Mouse (Mus musculus) c-Kit-positive CD71-positive TER-119-negative erythroid progenitor cells, embryonic 14.5 days (primary cell): ENCODE measurements at regions not wholly inside any gene's neighbourhood (a gene's known extent, or its start where the extent isn't known, plus 50 kb on each side); places are given as distances from the start of the nearest gene placed in this dataset.
"Not testable (repeated sequence)": the region's sequence is repeated elsewhere in the genome, so short reads cannot be mapped to it uniquely, and the experiment has no call there.

Experiments used
- DNase-seq: peaks from one replicate; pipeline ENCODE4 v3.0.0-alpha.2; 2013; ENCODE audit warnings: low read depth

DNA sequence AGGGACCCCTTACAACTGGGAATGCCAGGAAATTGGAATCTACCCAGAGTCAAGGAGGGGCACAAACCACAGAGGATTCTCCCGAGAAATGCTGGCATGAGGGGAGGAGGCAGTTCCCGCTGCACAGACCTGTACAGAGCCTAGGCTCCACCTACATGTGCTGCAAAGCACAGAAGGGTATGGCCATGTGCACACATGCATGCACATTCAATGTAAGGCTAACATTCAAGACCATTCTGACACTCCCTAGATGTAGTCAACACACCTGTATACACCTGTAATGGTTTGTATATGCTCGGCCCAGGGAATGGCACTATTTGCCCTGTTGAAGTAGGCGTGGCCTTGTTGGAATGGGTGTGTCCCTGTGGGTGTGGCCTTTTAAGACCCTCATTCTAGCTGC, 238.0 kb downstream of the Prex1 start:
- DNase-seq = no peak

- DNase-seq = no peak
Observed at GRCm38 (mm10) chr2:166474601-166475000, 239.0 kb downstream of the Prex1 start.

DNA sequence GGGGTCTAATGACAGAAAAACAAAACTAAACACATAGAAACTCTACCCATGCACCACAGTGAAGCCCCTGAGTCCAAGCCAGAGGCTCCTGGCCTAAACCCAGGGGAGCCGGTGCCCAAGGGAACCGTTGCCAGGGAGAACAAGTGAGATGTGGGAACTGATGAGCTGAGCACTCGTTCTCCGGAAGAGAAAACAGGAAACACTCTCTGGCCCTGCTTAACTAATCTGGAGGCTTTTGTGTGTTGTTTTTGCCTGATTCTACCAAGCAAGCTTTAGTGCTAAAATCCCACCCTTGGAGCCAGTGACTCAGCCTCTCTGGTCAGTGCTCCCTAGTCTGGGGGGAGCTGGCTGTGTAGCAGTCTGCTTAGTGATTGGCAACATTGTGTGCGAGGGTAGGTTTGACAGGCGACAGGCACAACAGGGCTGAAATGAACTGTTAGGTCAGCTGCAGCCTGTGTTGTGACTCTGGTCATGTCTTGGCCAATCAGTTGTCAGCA, 242.3 kb downstream of the Prex1 start:
- no peak for DNase-seq

DNA sequence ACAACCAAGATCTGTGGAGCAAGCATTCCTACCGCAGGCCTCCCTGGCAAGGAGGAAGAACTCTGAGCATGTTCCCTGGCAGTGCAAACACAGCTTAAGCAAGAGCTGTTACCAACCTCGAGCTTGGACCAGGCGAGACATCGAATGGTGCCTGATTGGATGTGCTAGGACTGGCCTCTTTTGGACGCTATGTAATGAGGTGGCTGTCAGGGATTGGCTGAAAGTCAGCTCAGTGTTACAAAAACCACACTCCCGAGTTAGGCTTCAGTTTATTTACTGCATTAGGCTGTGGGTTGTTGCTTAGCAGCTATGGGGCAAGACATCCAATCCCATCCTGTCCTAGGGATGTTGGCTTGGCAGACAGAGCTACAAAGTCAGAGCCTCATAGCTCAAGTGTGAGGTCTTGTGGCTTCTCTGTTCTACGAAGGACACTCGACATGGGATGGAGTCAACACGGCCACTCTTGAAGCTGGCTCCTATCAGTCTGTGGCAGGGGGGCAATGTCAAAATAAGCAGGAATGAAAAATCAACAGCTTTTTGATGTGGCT, 244.5 kb downstream of the Prex1 start:
- DNase-seq = no peak

DNA sequence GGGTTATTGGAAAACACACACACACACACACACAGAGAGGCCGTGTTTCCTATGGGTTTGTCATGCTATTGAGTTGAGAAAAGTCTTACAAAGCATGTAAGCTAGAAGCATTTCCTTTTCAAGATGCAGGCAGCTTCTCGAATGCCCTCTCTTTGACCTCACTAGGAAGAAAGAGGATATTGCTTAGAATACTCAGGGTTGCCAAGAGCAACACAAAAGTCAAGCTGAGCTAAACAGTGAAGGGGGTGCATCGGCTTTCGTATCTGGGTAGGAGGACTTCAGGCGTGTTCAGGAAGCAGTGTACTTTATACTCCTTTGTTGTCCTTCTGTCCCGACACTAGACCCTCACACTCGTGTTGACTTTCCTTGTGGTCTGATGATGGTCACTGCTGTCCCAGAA, 246.5 kb downstream of the Prex1 start:
- no peak for DNase-seq

DNA sequence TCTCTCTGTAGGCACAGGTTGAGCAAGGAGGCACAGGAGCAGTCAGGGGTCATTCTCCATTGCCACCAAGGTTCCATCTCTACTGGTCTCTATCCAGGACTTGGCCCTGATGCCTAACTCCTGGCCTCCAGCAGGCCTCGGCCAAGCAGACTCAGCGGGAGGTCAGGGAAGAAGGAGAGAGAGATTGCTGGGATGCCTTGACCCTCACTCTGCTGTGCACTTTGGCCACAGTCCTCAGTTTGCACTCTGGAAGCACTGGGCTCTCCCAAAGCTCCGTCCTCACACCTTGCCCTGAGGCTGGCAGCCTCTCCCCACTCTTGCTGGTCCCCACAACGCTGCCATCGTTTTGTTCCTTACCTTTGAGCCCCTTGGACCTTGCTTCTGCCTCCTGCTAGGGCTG, 248.1 kb downstream of the Prex1 start:
- no peak for DNase-seq

GRCm38 (mm10) chr2:166463539-166463938, 250.1 kb downstream of the Prex1 start:
- DNase-seq = no peak

DNA sequence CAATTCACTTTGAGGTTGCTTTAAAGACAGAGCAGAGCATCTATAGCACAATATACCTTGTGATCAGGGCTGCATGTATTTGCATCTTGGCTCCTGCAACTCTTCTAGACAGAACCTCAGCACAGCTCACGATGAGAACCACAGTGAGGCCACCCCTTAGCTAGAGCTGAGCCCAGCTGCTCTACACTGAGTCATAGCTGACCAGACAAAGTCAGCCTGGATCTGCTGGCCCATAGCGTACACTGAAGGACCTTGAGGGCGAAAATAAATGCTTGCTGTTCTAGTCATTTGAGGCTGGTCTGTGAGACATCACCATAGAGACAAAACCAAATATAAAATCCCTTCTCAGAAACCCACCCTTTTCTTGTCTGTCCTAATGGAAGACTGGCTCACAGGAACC, 251.7 kb downstream of the Prex1 start:
- DNase-seq = no peak

- DNase-seq = no peak
Observed at GRCm38 (mm10) chr2:166461103-166461502, 252.5 kb downstream of the Prex1 start.

DNA sequence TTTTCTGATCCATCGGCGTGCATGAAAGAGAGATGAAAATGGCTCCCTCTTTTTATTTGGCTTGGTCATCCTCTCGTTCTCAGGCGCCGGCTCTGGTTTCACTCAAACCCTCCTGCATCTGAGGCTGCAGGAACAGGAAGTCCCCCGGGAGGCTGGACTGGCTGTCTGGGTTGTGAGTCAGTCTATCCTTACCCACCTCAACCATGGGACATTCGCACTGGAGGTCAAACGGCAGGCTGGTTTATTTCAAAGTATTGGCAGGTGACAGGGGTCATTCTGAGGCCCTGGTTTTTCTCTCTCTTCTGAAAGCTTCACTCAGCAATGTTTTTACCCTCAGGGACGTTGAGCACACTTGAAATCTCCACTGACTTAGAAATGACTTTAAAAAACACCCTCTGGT, 253.7 kb downstream of the Prex1 start:
- DNase-seq = no peak

- no peak for DNase-seq
Observed at GRCm38 (mm10) chr2:166458953-166459352, 254.7 kb downstream of the Prex1 start.

DNA sequence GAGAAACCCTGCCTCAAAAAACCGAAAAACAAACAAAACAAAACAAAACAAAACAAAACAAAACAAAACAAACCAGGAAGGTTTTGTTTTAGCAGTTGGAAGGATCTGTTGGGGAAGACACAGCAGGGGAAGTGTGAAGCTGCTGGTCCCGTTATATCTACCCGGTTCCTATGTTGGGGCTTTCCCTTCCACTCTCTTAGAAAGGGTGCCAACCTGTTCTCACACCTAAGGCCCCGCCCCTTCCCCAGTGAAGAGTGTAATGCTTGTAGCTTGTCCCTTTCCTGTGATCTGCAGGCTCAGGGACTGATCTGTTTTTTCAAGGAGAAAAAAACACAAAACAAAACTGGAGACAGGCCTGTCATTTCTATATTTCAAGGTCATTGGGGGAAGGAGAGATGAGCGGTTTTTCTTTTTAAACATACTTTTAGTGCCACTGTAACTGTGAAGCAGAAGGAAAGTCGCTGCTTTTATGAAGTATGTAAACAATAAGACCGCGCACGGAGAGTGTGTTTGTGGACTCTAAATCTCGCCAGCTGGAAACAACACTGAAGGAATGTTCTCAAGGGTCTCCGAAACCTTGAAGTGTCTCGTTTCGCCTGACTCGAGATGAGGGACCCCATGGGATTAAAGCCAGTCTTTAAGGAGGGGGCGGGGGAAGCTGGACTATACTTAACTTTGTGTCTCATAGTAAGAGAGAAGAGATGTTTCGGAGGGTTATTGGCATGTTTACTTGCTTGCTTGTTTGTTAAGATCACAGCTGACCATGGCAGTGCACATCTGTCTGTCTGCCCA, 256.1 kb downstream of the Prex1 start:
- no peak for DNase-seq

DNA sequence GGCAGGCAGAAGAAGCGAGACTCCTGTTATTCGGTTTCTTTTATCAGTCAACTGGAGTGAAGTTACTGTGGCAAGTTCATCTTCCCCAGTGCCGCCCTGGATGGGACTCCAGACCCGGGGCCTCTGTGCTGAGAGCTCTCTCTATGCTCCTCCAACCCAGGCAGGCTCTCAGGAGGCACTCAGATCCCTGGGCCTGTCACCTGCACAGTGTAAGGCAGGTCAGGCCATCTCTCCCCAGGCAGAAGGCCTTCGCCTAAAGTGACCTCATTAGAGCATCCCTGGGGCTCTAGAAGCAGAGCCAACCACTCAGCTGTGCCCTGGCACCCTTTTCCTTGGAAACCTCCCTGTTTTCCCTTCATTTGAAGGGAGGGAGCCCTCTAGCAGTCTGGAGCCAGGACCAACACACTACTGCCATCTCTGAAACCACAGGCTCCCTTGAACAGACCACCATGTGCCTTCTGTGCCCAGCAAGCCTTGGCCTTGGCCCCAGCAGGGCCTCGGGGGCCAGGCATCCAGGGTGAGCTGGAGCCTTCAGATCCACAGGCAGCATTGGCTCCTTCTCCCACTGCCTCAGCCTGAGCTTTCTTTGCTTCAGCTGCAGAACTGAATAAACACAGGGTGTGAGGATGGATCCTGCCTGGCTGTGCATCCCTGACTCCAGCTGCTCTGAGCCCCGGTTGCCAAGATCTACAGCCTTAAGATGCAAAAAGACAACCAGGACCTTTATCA, 259.3 kb downstream of the Prex1 start:
- not testable (repeated sequence) for DNase-seq

- DNase-seq = no peak
Observed at GRCm38 (mm10) chr2:166450964-166451363, 262.7 kb downstream of the Prex1 start.

- no peak for DNase-seq
Observed at GRCm38 (mm10) chr2:166450380-166450779, 263.3 kb downstream of the Prex1 start.

DNA sequence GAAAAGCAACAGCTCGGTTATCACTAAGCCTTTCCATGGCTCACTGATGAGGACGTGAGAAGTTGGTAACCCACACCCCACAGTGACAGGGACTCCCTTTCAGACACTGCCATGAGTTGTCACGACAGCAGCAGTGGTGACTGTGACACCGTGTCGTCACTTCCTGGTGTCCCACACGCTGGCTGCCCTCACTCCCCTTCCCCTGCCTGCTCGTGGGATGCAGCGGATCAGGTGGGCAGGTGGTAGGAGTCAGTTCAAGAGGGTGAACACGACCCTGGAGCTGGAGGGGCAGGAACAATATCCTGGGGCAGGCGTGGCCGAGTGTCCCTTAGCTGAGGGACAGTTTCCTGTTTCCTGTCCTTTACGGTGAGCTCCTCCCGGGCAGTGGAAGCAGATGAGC, 264.9 kb downstream of the Prex1 start:
- DNase-seq = no peak

- no peak for DNase-seq
Observed at GRCm38 (mm10) chr2:166448161-166448560, 265.5 kb downstream of the Prex1 start.

DNA sequence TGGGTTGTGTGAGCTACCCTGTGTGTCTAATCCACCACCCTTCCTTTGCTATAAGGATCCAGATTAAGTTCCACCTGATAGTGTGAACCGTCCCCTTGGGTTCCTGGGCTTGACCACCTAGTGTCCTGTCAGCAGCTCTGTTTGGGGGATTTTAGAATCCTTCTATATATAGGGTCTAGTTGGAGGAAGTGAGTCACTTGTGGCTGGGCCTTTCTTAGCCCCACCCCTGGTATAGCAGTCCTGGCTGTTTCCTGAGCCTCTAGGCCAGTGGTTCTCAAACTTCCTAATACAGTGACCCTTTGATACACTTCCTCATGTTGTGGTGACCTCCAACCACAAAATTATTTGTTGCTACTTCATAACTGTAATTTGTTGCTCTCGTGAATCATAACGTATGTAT, 267.1 kb downstream of the Prex1 start:
- no peak for DNase-seq

DNA sequence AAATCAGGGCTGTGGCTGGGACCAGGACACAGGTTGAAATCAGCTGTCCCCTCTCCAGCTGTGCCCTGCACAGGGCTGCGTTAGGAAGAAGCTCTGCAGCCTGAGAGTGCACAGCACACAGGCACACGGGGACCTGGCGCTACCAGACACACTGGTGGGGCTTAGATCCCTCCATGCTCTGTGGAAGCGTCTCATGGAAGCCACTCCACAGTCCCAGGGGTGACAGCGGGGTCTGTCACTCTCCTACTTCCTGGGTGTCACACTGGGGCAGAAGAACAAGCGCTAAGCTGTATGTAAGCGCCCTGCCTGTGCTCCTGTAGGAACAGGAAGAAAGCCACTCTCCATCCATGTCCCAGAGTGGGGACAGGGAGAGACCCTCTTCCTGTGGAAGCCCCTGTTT, 267.8 kb downstream of the Prex1 start:
- DNase-seq = not testable (repeated sequence)

GRCm38 (mm10) chr2:166442997-166443396, 270.6 kb downstream of the Prex1 start:
- DNase-seq = no peak

GRCm38 (mm10) chr2:166439847-166440775, 273.5 kb downstream of the Prex1 start:
- DNase-seq = peak; percentile 11

- no peak for DNase-seq
Observed at GRCm38 (mm10) chr2:166438207-166438606, 275.4 kb downstream of the Prex1 start.
